Mouse (Mus musculus) neural tube, embryonic 10.5 days (tissue): ENCODE measurements at regions not wholly inside any gene's neighbourhood (a gene's known extent, or its start where the extent isn't known, plus 50 kb on each side); places are given as distances from the start of the nearest gene placed in this dataset.

Experiments used
- DNase-seq: peaks from one replicate; pipeline ENCODE4 v3.0.0-alpha.2; 2017; ENCODE audit warnings: low spot score; ENCODE audit errors: extremely low spot score

GRCm38 (mm10) chr14:80083724-80084123 is 99.8 kb downstream of the Olfm4 start:
- no peak for DNase-seq

GRCm38 (mm10) chr14:80097238-80097637 is 113.4 kb downstream of the Olfm4 start:
- DNase-seq = no peak

- DNase-seq = no peak
Measured at GRCm38 (mm10) chr14:80113115-80113687, 129.3 kb downstream of the Olfm4 start.

GRCm38 (mm10) chr14:80114326-80114725 is 130.4 kb downstream of the Olfm4 start:
- DNase-seq = no peak

GRCm38 (mm10) chr14:80125156-80125555 is 141.3 kb downstream of the Olfm4 start:
- no peak for DNase-seq

GRCm38 (mm10) chr14:80128181-80128580 is 144.3 kb downstream of the Olfm4 start:
- DNase-seq = no peak

- DNase-seq = no peak
Measured at GRCm38 (mm10) chr14:80137541-80137940, 153.7 kb downstream of the Olfm4 start.

GRCm38 (mm10) chr14:80138991-80139791 is 155.3 kb downstream of the Olfm4 start:
- DNase-seq = peak; percentile 42

- DNase-seq = peak; percentile 50
Measured at GRCm38 (mm10) chr14:80157002-80157401, 173.1 kb downstream of the Olfm4 start.

- DNase-seq = no peak
Measured at GRCm38 (mm10) chr14:80169211-80169610, 185.3 kb downstream of the Olfm4 start.

GRCm38 (mm10) chr14:80170450-80171180 is 186.7 kb downstream of the Olfm4 start:
- DNase-seq = no peak

GRCm38 (mm10) chr14:80172799-80173484 is 189.1 kb downstream of the Olfm4 start:
- no peak for DNase-seq

GRCm38 (mm10) chr14:80176464-80176863 is 192.6 kb downstream of the Olfm4 start:
- peak; percentile 25 for DNase-seq

- no peak for DNase-seq
Measured at GRCm38 (mm10) chr14:80195041-80195440, 211.2 kb downstream of the Olfm4 start.

GRCm38 (mm10) chr14:80212916-80213315 is 229.0 kb downstream of the Olfm4 start:
- DNase-seq = no peak

GRCm38 (mm10) chr14:80213666-80214065 is 229.8 kb downstream of the Olfm4 start:
- no peak for DNase-seq

GRCm38 (mm10) chr14:80215960-80216552 is 232.2 kb downstream of the Olfm4 start:
- peak; percentile 76 for DNase-seq

- DNase-seq = no peak
Measured at GRCm38 (mm10) chr14:80232066-80232465, 248.2 kb downstream of the Olfm4 start.

GRCm38 (mm10) chr14:80232976-80233375 is 249.1 kb downstream of the Olfm4 start:
- no peak for DNase-seq

- no peak for DNase-seq
Measured at GRCm38 (mm10) chr14:80237136-80237535, 253.3 kb downstream of the Olfm4 start.

GRCm38 (mm10) chr14:80237552-80237951 is 253.7 kb downstream of the Olfm4 start:
- no peak for DNase-seq
